Mouse (Mus musculus) forebrain, embryonic 12.5 days (tissue): ENCODE measurements around the gene Il18. TPM values are rescaled to one million over a fixed set of nuclear protein-coding genes. Genes with fewer than 3 reads are reported as not detected.

ENCODE experiments used
- ATAC-seq: fragments of 200-750 bp; cut with Nextera tagmentation; 2 replicates; pipeline ENCODE4 v1.8.0; 2017; ENCODE audit warnings: moderate TSS enrichment; ENCODE audit not compliant: low FRiP score
- H3K27ac ChIP-seq: fragments of 300-500 bp; sonication (generic); 2 replicates; pipeline ENCODE4 v1.5.1; 2016; ENCODE audit warnings: mild to moderate bottlenecking
- H3K27me3 ChIP-seq: fragments of 300-500 bp; sonication (generic); 2 replicates; pipeline ENCODE4 v1.6.1; 2016; ENCODE audit warnings: mild to moderate bottlenecking
- H3K36me3 ChIP-seq: fragments of 300-500 bp; sonication (generic); replicated peaks from 2 replicates; pipeline ENCODE4 v1.6.1; 2016; ENCODE audit warnings: mild to moderate bottlenecking
- H3K4me1 ChIP-seq: fragments of 300-500 bp; sonication (generic); 2 replicates; pipeline ENCODE4 v1.6.1; 2016
- H3K4me2 ChIP-seq: fragments of 300-500 bp; sonication (generic); 2 replicates; pipeline ENCODE4 v1.6.1; 2016; ENCODE audit warnings: mild to moderate bottlenecking, moderate library complexity
- H3K4me3 ChIP-seq: fragments of 300-500 bp; sonication (generic); replicated peaks from 2 replicates; pipeline ENCODE4 v1.5.1; 2016; ENCODE audit warnings: mild to moderate bottlenecking
- H3K9ac ChIP-seq: fragments of 300-500 bp; sonication (generic); 2 replicates; pipeline ENCODE4 v1.6.1; 2016; ENCODE audit warnings: mild to moderate bottlenecking
- H3K9me3 ChIP-seq: fragments of 300-500 bp; sonication (generic); 2 replicates; pipeline ENCODE4 v1.6.1; 2016
- WGBS: fragments of 180-500 bp; shearing (Covaris S2); methylation state at CpG from one replicate; pipeline ENCODE4 v1.1.7; 2016; 5-methylcytosine and 5-hydroxymethylcytosine counted together
- polyA plus RNA-seq: library from polyadenylated mRNA; unstranded; fragments of >200 nt; fragmentation: Nextera tagmentation; extraction: Ambion mirVana; gene quantifications from 2 replicates; pipeline ENCODE4 v1.2.1, GENCODE M21; 2016

Il18 gene
- polyA plus RNA-seq, 1 experiment from 2014 or later: 16.1 TPM

DNA sequence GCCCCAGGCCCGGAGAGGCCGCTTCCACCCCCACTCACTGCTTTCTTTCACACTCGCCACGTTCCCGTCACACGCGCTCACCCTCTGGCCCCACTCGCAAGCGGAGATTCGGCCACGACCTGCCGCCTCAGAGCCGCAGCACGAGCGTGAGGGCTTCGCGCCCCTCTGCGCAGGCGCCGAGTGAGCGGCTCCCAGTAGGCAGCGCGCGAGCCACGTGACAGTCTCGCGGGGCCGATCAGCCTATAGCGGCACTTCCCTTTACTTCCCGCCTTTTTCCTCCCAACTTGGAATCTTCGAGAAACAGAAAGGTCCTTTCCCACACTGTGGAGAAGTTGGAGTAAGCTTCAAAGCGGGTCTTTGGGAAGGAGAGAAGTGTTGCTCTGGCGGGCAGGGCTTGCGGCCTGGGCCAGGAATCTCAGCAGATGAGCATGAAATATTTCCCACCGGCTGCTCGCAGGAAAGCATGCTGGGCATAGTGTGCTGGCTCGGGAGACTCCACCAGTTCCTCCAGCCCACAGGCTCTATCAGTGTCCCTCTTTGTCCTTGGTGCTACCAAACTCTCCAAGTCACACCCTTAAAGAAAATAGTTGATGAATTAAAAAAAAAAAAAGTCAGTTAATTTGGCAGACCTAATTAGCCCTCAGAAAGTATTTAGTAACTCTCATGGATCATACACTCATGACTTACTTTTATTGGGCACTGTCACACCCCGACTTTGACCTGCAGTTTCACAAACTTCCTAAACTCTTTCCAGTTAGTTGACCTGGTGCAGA, 6.7 kb downstream of the Il18 start, which contains the start of gene Tex12:
Tex12 (minus strand) TSS at position 181 of the 773 bp plus-strand sequence.
- Histone ChIP-seq H3K4me2 (no peak within 1 kb of the TSS), H3K27ac (no peak within 1 kb of the TSS), H3K9me3 (no peaks in the 10 kb centered on the region), H3K27me3 (no peaks in the 10 kb centered on the region), H3K4me1 (no peaks in the 10 kb centered on the region), H3K36me3 (no peaks in the 10 kb centered on the region), H3K4me3 (no peak within 1 kb of the TSS), H3K9ac (no peak within 1 kb of the TSS)
- ATAC-seq: no peak
- 90% methylated on average over 38 of the region's 38 CpGs for WGBS

DNA sequence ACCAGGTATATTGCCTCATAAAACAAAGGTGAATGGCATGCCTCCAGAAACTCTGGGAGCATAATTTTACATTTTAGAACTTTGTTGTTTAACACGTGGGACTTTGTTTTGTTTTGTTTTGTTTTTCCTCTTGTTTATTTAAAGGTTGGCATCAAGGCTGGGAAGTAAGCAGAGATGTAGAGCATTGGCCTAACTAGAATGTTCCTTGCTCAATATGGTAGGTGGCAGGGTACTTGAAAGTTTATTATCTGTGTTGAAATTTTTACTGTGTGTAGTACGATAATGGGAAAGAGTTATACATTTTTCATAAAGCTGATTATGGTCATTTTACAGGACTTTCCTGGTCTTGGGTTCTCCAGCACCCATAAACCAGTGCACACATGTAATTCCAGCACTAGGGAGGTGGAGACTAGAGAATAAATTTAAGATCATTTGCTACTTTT, 7.3 kb downstream of the Il18 start:
- H3K4me2 ChIP-seq: no peak overlapping the region
- H3K27ac ChIP-seq: no peak overlapping the region
- WGBS: 87% methylated on average over 2 of the region's 2 CpGs
- no peak for ATAC-seq
- no peak overlapping the region for H3K4me3 ChIP-seq
- no peaks in the 10 kb centered on the region for H3K27me3 ChIP-seq
- no peaks in the 10 kb centered on the region for H3K9me3 ChIP-seq
- H3K36me3 ChIP-seq: no peaks in the 10 kb centered on the region
- no peaks in the 10 kb centered on the region for H3K4me1 ChIP-seq
- H3K9ac ChIP-seq: no peak overlapping the region

DNA sequence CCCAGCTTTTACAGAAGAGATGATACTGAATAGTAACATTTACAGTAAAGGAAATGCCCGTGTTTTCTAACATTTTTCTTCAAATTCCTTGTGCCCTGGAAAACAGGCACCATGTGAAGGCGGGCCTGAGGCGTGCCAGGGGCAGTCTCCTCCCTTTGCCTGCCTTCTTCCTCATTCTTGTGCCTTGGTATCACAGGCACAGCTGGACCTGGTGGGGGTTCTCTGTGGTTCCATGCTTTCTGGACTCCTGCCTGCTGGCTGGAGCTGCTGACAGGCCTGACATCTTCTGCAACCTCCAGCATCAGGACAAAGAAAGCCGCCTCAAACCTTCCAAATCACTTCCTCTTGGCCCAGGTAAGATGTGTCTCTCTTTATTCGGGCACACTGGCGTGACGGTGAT, 10.5 kb downstream of the Il18 start:
- no peaks in the 10 kb centered on the region for H3K27me3 ChIP-seq
- no peaks in the 10 kb centered on the region for H3K9me3 ChIP-seq
- H3K4me2 ChIP-seq: no peak overlapping the region
- no peak overlapping the region for H3K9ac ChIP-seq
- H3K36me3 ChIP-seq: no peaks in the 10 kb centered on the region
- ATAC-seq: no peak
- 82% methylated on average over 7 of the region's 7 CpGs for WGBS
- H3K4me1 ChIP-seq: no peaks in the 10 kb centered on the region
- no peak overlapping the region for H3K4me3 ChIP-seq
- H3K27ac ChIP-seq: no peak overlapping the region

DNA sequence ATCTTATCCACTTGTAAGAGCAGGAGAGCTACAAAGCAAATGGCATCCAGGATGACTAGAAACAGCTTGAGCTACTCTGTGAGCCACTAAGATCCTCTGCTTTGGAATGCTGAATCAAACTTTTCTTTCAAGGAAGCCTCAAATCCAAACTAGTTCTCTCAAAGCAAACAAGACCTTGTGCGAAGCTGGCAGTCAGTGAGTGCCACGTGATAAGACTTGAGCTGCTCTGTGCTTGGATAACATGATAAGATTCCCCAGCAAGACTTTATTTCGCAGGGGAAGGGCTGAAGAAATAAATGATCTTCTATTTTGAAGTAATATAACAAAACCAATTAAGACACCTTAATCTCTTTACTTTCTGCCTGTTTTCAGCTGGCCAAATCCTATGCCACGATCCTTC, 11.3 kb downstream of the Il18 start:
- WGBS: 89% methylated on average over 4 of the region's 4 CpGs
- Histone ChIP-seq H3K9ac (no peak overlapping the region), H3K4me1 (no peaks in the 10 kb centered on the region), H3K27ac (no peak overlapping the region), H3K27me3 (no peaks in the 10 kb centered on the region), H3K9me3 (no peaks in the 10 kb centered on the region), H3K36me3 (no peaks in the 10 kb centered on the region), H3K4me3 (no peak overlapping the region), H3K4me2 (no peak overlapping the region)
- ATAC-seq: no peak

DNA sequence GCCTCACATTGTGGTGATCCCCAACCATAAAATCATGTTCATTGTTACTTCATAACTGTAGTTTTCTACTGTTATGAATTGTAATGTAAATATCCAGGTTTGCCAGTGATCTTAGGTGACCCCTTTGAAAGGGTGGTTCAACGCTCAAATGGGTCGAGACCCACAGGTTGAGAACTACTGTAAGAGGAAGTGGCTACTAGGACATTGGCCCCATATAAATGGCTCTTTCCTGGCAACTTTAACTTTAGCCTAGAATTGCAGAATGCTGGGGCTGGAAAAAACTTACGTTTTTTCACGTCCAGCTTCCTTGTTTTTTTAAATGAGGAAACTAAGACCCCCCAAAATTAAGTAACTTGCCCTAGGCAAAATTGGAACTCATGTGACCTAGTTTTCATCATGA, 12.7 kb downstream of the Il18 start:
- Histone ChIP-seq H3K4me2 (no peak overlapping the region), H3K27me3 (no peaks in the 10 kb centered on the region), H3K9me3 (no peaks in the 10 kb centered on the region), H3K4me3 (no peak overlapping the region), H3K4me1 (no peaks in the 10 kb centered on the region), H3K36me3 (no peaks in the 10 kb centered on the region), H3K9ac (no peak overlapping the region), H3K27ac (no peak overlapping the region)
- ATAC-seq: no peak
- 94% methylated on average over 4 of the region's 4 CpGs for WGBS

DNA sequence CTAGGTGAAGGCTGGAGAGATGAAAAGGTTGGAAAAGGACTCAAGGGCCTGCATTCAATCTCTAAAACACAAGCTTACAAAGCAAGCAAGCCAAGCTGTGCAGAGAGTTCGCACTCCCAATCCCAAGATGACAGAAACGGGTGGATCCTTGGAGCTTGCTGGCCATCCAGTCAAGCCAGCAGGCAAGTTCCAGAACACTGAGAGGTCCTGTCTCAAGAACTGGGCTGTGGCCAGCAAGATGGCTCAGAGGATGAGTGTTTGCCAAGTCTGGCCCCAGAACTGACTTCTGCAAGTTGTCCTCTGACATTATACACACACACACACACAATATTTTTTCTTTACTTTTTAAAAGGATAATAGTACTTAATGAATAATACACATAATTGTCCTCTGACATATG, 13.3 kb downstream of the Il18 start:
- Histone ChIP-seq H3K27me3 (no peaks in the 10 kb centered on the region), H3K4me3 (no peak overlapping the region), H3K9me3 (no peaks in the 10 kb centered on the region), H3K27ac (no peak overlapping the region), H3K9ac (no peak overlapping the region), H3K4me2 (no peak overlapping the region), H3K36me3 (no peaks in the 10 kb centered on the region), H3K4me1 (no peaks in the 10 kb centered on the region)
- no peak for ATAC-seq
- 89% methylated on average over 2 of the region's 2 CpGs for WGBS

DNA sequence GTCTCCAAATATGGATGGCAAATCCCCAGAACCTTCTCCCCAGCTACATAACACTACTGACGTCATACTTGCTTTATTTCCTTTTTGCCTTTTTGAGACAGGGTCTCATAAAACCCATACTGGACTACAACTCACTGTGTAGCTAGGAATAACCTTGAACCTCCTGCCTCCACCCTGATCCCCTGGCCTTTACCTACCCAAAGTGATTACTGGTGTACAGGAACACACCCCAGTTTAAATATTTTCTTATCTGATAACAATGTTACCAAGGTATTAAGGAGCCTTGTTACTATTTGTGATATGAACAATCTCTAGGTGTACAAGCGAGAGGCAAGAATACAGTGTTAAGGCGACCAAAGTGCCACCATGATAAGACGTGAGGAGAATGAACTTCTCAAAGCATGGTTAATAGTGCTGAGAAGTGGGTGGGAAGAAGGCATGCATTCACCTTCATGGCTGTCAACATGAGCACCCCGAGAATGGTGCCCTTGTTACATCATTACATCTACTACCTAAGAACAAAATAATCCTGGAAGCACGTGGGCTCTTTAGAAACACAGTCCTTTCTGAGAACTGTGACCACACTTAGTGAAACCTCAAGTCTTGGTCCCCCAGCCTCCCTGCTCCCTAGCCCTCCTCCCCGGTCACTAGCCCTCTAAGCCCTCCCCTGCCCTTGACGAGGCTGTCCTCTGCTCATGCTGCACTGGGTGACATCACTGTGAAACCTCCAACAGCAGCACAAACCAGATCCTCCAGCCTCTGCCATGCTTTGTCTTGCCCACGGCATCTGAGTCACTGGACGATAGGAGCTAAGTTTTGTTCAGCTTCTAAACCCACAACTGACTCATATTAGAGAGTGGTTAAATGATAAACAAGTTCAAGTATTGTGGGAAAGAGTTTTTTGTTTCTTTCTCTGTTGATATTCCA, 15.2 kb downstream of the Il18 start:
- H3K36me3 ChIP-seq: no peaks in the 10 kb centered on the region

DNA sequence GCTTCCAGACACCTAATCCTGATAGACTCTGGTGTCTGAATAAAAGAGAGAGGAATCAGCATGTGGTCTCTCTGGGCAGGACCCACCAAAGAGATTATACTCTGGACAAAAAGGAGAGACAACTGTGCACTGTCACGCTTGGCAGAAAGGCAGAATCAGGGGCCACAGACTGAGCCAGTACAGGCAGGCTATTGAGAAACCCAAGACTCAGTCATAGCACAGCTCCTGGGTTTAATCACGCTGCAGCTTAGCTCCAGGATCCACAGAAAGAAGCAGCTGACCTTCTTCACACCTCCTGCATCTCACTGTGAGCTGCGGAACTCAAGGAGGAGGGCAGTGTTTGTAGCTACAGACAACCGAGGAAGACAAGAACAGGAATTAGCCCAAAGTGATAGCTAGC, 25.7 kb downstream of the Il18 start:
- Histone ChIP-seq H3K4me1 (no peaks in the 10 kb centered on the region), H3K36me3 (no peaks in the 10 kb centered on the region), H3K4me3 (no peak overlapping the region), H3K9me3 (no peaks in the 10 kb centered on the region), H3K27me3 (no peaks in the 10 kb centered on the region), H3K9ac (no peak overlapping the region), H3K27ac (no peak overlapping the region), H3K4me2 (no peak overlapping the region)
- no peak for ATAC-seq
- WGBS: 23% methylated on average over 4 of the region's 4 CpGs

More for the DNA sequence above, 15.2 kb downstream of the Il18 start:
- ATAC-seq: no peak
- 76% methylated on average over 10 of the region's 10 CpGs for WGBS
- Histone ChIP-seq H3K4me2 (no peak overlapping the region), H3K4me3 (no peak overlapping the region), H3K4me1 (no peaks in the 10 kb centered on the region), H3K9ac (no peak overlapping the region), H3K9me3 (no peaks in the 10 kb centered on the region), H3K27ac (no peak overlapping the region), H3K27me3 (no peaks in the 10 kb centered on the region)

DNA sequence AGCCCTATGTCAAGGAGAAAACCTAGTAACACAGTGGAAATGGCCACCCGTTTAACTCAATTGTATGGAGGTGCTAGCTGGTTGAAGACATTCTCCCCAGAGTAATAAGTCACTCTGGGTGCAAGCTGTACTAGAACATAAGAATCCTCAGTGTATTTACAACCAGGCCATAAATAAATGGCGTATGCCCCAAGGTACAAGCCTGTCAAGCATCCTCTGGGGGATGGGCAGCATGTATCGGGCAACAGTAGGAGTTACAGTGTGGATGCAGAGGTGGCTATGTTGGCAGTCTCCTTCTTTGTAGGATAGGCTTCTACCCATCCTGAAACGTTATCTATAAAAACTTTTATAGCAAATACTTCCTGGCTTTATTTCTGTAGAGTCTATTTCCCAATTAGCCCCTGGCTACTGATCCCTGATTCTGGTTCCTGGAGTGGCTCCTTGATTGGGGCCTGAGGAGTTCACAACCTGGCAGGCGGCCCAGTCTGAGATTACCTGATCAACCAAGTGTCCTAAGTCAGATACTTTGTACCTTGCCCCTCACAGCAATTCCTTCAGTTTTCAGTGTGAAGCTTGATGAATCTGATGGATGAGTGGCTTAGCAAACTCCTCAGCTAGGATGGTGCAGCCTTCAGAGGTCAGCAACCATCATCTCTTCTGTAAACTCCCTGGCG, 30.7 kb downstream of the Il18 start:
- H3K9ac ChIP-seq: no peak overlapping the region
- no peaks in the 10 kb centered on the region for H3K36me3 ChIP-seq
- WGBS: 90% methylated on average over 6 of the region's 6 CpGs
- no peak overlapping the region for H3K4me3 ChIP-seq
- no peak overlapping the region for H3K4me2 ChIP-seq
- no peaks in the 10 kb centered on the region for H3K4me1 ChIP-seq
- ATAC-seq: no peak
- H3K9me3 ChIP-seq: no peaks in the 10 kb centered on the region
- H3K27ac ChIP-seq: no peak overlapping the region
- H3K27me3 ChIP-seq: no peaks in the 10 kb centered on the region

DNA sequence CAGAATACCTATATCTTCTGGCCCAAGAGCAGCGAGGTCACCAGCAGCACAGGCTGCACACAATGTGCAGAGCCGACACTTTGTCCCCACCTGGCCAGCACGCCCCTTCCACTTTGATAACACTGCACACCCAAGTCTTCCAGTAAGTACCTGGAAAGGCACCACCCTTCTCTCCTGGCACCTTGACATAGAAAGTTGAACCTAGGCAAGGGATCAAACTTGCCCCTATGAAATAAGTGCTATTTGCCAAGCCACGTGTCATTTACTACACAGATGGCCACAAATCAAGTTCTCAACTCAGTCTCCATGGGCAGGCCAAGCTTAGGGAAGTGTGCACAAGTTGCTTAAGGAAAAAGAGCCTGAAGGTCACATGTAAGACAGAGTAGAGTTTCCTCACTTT, 32.3 kb downstream of the Il18 start:
- Histone ChIP-seq H3K4me3 (no peak overlapping the region), H3K9me3 (no peaks in the 10 kb centered on the region), H3K4me1 (no peaks in the 10 kb centered on the region), H3K4me2 (no peak overlapping the region), H3K36me3 (no peaks in the 10 kb centered on the region), H3K27me3 (no peaks in the 10 kb centered on the region), H3K27ac (no peak overlapping the region), H3K9ac (no peak overlapping the region)
- ATAC-seq: no peak
- 83% methylated on average over 4 of the region's 4 CpGs for WGBS

DNA sequence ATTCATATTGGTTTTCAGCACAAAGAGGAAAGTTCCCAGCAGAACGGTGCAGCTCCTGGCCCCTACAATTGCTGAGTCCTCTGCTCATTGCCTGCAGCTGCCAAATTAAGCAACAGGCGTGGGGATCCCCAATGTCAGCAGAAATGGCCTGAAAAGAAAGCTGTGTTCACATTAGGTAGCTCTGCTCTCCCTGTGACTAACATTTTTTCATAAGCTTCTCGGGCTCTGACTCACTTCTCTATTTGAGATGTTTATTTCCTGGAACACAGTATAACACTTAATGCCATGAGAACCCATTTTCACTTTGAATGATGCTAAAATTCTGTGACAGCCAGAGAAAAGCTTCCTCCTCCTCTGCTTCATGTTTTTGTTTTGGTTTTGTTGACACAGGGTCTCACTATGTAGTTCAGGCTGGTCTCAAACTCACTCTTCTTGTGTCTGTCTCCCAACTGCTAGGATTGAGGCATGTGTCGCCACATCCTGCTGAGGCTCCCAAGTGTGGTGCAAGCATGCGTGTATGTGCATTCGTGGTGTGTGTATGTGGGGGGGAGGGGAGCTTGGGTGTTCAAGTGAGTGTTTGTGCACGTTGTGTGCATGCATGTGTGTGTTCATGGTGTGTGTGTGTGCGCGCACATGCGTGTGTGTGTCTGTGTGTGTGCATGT, 36.4 kb downstream of the Il18 start:
- Histone ChIP-seq H3K9me3 (no peaks in the 10 kb centered on the region), H3K27me3 (no peaks in the 10 kb centered on the region), H3K4me3 (no peak overlapping the region), H3K4me2 (no peak overlapping the region), H3K36me3 (peaks cover 13% of the 10 kb centered on the region), H3K9ac (no peak overlapping the region), H3K4me1 (no peaks in the 10 kb centered on the region), H3K27ac (no peak overlapping the region)
- no peak for ATAC-seq
- WGBS: 76% methylated on average over 10 of the region's 10 CpGs

DNA sequence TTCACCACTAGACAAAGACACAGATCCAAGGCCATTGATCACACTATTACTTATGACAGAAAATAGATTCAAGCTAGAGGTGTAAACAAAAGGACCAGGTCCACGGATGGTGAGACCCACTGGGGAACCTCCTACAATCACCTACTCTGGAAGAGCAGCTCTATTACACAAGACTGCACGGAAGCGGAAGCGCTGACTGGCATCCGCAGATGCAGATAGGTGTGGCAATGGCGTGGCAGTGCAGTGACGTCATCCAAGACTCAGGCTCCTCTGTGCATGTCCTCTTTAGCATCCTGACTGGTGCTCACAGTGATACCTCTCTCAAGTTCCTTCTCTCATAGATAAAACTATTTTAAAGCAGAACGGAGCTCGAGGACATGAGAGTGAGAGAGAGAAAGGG, 38.3 kb downstream of the Il18 start:
- Histone ChIP-seq H3K36me3 (peaks cover 32% of the 10 kb centered on the region), H3K4me2 (no peak overlapping the region), H3K27me3 (no peaks in the 10 kb centered on the region), H3K27ac (no peak overlapping the region), H3K9me3 (no peaks in the 10 kb centered on the region), H3K4me3 (no peak overlapping the region), H3K4me1 (no peaks in the 10 kb centered on the region), H3K9ac (no peak overlapping the region)
- 90% methylated on average over 9 of the region's 9 CpGs for WGBS
- no peak for ATAC-seq
